Mouse (Mus musculus): ENCODE results near the gene Lingo2.

Lingo2 gene

DNA sequence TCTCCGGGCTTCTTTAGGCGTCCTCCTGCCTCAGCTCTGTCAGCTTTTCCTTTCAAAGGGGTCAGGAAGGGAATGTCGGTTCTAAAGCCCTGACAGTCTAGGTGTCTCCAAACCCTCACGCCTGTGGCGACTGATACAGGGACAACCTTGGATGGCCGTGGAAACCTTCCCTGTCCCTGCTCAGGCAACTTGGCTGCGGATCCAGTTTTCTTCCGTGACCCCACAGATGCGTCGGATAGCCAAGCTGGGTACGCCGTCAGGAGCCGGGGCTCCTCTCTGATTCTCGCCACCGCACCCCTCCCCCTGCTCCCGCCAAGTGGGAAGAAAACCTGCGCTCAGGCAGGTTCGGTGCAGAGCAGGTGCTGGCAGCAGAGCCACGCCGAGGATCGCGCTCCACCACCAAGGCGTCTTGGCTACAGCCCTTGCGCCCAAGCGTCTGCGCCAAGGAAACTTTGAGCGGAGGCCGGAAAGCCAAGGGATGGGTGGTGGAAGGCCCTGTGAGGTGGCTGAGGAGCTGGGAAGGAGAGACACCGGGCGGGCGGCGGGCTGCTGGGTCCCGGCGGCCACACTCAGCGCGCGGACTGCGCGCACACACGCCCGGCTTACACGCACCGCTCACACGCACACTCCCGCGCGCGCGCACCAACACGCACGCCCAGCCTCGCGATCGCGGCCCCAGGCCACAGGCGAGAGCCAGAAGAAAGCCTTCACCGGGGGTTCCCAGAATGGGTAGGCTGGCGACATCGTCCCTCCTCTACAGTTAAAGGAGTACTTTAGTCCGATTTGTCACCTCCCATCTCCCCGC is at the start of gene Lingo2:
TSS of gene Lingo2 (minus strand) at position 598 of the 805 bp plus-strand sequence.
- no peak for DNase-seq (ENCODE audit: low spot score in 2 of 2)

DNA sequence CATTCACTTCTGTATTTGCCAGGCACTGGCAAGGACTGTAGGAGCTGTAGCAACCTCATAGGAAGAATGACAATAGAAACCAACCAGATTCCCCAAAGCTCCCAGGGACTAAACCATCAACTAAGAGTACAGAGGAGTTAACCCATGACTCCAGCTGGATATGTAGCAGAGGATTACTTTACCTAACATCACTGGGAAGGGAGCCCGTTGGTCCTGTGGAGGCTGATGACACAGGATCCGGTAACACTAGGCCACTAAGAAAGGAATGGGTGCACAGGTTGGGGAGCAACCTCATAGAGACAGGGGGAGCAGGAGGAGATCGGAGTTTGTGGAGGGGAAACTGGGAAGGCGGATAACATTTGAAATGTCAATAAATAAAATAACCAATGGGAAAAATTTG is 21.8 kb upstream of the Lingo2 start:
- no peak for DNase-seq (ENCODE audit: low spot score in 2 of 2)

DNA sequence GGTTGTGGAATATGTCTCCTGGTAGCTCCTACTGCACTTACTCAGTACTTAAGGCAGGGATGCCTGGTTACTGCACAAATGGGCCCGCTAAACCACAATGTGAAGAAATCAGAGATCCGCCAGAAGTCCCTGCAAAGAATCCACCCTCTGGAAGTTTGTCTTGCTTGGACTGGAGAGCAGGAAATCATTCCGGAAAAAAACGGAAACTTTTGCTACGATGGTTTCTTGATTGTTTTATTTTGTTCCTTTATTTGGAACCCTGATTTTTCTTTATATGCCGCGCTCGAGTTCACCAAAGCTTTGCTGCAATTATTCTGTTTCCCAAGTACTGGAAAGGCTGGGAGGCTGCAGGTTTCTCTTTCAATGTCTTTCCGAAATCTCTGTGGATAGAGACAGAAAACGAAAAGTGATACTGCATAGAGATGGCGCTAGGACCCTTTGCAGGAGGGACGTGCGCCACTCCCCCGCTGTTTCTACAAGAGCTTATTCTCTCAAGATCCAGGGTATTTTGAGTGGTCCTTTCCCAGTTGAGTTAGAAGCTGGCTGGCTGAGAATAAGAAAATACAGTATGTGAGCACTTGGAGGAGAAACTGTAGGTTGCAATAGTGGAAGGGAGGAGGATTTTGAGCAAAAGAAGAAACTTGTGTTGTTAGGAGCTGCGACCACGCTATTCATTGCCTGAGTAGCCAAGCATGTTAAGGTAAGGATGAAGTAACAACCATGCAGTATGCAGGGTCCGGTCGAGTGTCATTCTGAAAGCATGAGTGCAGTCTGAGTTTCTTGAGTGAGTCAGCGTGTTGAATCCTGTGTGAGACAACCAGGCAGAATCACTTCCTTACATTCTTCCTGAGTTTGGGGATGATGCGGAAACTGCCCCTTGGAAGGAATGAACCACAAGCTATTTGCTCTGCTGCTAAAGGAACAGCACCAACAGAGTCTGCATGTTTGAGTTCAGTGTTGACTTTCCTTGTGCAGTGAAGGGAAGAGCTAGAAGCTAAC is 1.2 kb upstream of the Lingo2 start:
- no peak for DNase-seq (ENCODE audit: low spot score in 2 of 2)

DNA sequence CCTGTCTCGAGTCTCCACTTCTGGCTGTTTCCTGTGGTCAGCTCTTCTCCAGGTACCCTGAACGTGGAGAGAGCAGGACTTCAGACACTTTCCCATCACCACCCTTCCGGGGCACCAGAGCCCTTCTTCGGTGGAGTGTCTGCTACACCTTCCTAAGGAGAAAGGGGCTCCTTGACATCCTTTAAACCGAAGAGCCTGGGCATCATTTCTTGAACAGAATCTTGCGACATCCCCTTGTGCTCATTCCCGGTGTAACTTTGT is 338 bp upstream of the Lingo2 start:
- no peak for DNase-seq (ENCODE audit: low spot score in 2 of 2)

DNA sequence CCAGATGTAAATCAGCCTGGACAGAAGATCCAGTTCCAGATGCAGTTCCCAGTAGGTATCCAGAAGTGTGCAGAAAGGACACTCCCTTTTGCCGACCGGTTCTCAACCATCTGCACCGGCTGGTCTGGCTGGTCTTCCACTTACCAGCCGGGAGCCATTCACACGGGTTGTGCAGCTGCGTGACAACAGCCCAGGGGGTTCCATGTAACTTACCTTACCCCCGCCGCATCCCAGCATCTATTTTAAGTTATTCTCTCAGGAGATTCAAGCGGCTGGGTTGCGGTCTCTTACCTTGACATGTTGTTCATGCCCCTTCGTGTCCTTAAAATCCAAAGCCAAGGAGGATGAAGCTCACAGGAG is 777 bp downstream of the Lingo2 start:
- no peak for DNase-seq (ENCODE audit: low spot score in 2 of 2)

DNA sequence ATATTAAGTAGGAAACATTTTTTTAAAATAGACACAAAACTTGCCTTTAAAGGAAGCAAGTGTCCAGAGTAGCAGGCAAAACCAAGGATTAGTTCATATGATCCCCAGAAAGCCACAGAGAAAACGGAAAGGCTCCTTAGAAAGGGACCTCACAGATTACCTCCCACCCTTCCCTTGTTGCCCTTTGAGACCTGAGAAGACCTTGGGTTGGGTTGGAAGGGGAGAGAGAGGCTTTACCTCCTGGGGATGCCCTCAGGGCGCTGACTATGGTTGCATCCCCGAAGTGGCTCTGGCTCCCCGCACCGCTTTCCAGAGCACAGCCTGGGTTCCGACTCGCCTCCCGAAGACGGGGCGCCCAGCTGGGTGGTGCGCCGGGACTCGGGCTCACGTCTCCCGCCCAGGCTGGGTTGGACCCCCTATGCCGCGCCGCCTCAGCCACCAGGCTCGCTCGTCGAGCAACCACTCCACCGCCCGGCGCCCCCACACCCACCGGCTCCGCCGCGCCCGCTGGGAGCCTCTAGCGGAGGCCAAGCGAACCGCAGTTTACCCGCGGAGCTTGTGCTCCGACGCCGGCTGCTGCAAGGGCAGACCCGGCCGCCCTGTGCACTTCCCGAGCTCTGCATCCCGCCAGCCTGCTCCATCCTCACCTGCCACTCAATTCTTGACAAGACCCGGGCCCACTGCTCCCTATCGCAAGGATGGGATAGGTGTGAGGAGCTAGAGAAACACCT is 1.4 kb downstream of the Lingo2 start:
- no peak for DNase-seq (ENCODE audit: low spot score in 2 of 2)

DNA sequence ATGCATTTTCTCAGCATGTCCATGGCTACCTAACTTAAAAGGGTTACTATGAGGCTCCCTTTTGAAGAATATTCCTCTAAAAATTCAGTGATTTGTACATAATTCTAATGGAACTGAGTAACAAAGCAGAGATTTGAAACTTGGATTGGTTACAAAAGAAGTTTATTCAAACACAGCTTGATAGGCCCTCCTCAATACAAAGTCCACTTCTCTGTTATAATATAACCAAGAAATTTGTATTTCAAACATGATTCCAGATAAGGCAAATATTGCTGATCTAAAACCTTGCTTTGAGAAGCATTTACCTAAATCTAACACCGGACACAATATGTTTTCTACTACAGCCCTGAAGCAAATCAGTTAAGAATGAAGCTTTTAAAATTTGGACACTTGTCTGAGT is 60.7 kb downstream of the Lingo2 start:
- no peak for DNase-seq (ENCODE audit: low spot score in 2 of 2)

DNA sequence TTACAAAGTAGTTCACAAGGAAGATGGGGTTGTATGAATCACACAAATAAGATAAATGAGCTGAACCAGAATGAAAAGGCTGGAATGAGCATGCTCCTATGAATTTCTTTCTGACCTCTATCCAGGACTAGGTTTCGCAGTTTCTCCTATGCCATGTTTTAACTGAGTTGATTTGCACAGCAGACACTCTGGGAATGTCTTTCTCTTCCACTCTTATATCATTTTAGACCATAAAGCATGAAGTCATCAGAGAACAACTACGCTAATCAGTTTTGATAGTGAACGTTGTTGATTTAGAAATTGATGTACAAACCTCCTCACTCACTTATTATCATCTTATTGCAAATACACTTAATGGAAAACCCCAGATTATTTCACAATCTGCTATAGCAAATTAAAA is 61.2 kb downstream of the Lingo2 start:
- DNase-seq (ENCODE audit: low spot score in 2 of 2): no peak

DNA sequence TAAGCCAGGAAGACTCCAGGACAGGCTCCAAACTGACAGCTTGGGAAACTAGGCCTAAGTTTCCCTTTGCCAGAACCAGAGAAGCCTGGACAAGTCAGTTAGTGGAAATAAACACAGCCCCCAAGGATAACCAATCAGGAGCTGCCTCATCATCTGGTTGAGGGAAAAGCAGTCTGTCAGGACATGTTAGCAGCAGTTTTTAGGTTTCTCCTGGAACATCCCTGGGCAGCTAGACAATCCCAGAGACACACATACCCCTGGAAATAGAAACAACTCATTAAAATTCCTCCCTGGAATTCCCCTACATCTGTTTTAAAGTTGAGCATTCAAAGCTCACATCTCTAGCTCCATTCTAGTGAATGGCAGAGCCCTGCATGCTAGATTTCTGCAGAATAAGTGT is 76.8 kb downstream of the Lingo2 start:
- no peak for DNase-seq (ENCODE audit: low spot score in 2 of 2)

DNA sequence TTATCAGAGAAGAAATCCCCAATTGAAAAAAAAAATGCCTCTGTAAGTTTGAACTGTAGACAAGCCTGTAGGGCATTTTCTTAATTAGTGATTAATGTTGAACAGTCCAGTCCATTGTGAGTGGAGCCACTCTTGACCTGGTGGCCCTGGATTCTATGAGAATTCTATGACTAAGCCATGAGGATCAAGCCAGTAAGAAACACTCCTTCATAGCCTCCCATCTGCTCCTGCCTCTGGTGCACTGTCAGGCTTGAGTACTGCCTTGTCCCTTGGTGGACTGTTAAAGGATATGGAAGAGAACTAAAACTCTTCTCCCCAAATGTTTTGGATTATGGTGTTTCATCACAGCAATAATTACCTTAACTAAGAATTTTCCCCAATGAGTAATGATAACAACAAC is 126.6 kb downstream of the Lingo2 start:
- no peak for DNase-seq (ENCODE audit: low spot score in 2 of 2)

DNA sequence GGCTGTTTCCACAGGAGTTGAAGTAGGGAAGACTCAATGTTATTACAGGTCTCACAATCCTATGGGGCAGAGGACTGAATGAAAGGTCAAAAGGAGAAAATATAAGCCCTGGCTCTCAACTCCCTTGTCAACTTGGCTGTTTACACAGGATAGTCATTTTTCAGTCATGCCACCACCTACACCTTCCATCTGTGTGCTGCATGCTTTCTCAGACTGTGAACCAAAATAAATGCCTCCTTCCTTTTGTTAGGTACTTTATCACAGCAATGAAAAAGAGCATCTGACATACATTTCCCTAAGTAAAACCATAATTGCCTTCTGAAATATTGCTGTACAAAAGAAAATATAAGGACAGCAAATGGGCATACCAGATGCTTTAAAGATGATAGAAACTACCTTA is 129.6 kb downstream of the Lingo2 start:
- DNase-seq (ENCODE audit: low spot score in 2 of 2): no peak

DNA sequence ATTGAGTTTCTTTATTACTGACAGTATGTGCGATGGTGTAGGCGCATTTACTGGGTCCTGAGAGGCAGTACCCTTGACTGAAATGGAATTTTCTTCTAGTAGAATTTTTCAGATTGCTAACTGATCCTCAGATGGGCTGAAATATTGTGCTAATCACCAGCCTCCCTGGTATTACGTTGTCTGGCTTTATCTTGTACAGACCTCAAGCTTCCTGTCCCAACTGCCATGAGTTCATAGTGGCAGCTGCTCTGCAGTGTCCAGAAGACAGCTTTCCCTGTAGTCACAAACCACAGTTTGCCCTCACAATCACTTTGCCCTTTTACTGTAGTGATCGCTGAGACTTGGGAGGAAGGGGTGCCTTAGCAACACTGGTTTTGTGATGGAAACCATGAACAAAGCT is 176.5 kb downstream of the Lingo2 start:
- no peak for DNase-seq (ENCODE audit: low spot score in 2 of 2)

DNA sequence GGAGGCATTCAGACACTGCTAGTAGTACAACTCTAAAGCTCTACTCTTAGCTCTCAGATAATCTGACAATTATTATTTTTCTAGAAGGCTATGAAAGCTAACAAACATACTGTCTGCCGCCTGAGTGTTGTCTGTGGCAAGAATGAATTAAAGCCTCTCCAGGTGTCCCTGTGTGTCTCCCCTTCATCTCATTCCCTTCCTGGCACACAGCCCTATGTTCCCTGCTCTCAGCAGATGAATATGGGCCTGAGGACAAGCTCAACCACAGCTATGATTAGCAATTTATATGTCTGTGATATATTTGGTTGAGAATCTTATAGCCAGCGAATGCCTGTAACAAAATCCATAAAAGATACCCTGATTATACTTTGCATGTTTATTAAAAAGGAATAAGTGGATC is 220.9 kb downstream of the Lingo2 start:
- DNase-seq (ENCODE audit: low spot score in 2 of 2): no peak

DNA sequence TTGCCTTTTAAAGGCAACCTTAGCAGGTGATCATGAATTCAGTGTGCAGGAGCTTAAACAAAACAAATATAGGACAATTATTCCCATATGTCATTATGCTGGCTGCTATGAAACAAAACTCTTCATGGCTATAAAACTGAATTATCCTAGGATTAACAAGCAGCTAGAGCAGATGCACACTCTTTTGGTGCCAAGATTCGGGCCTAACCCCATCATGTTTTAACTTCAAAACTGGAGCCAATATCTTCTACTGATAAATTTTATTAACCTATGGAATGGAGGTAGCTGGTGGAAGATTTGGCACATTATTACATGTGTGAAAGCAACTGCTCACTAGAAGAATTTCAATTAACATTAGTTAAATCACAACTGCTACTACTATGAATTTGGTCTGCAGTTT is 235.1 kb downstream of the Lingo2 start:
- no peak for DNase-seq (ENCODE audit: low spot score in 2 of 2)

DNA sequence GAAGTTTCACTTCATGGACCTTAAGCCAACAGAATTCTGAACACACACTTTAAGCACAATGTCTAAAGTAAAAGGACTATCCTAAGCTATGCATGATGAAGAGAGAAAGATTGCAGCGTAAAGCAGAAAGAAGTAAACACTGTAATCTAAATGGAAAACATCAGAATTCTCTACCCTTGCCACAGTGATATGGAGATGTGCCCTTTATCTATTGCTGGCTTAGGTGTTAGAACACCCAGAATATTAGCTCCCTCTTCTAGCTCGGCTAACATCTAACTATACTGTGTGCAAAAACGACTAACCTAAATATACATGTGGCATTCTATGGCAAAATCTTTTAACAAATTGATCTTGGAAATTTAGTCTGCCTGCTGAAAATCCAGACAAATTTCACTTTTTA is 252.7 kb downstream of the Lingo2 start:
- DNase-seq (ENCODE audit: low spot score in 2 of 2): no peak

DNA sequence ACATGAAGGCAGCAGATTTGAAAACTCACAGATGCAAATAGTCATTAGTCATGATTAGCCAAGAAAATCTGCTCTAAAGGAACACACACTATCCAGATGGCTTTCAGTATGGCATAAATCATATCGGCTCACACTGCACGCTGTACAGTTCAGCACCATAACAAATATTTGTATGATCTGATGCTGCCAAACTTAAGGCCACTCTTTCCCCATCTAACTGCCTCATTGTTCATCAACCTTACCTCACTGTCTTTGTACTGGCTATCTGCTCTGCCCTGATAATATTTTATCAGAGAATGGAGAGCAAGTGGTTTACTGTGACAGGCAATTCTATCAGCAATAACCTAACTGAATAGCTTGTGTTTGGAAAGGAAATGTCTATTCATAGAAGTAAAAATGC is 254.7 kb downstream of the Lingo2 start:
- DNase-seq (ENCODE audit: low spot score in 2 of 2): no peak

DNA sequence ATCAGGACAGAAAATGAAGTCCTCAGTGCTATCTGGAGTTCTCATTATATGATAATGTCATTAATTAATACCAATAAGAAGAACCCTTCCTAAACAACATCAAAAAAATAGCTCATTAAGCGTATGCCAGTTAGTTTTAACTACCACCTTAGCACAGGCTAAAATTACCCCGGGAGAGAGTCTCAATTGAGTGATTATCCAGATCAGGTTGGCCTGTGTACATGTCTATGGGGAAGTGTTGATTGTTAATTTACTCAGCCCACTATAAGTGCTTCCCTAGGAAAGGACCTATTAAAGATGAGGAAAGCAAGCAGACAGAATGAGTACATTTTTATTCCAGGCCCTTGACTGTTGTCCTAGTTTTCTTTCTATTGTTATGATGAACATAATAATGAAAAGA is 291.6 kb downstream of the Lingo2 start:
- DNase-seq (ENCODE audit: low spot score in 2 of 2): no peak

DNA sequence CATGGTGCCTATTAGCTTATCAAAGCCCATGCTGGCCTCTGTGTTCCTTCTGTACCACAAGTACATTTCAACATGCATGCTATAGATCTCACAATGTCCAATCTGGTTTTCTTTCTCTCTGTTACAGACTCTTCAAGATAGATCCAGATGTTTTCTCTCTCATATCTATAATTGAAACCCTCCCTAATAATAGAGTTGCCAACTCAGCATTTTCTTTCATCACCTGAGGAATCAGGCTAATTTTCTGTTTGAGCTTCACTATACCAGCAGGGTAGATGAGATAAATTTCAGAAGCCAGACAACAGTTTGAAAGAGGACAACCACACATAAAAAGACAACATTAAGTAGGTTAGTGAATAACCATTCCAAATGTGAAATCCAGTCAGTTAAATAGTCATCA is 303.8 kb downstream of the Lingo2 start:
- DNase-seq (ENCODE audit: low spot score in 2 of 2): no peak

DNA sequence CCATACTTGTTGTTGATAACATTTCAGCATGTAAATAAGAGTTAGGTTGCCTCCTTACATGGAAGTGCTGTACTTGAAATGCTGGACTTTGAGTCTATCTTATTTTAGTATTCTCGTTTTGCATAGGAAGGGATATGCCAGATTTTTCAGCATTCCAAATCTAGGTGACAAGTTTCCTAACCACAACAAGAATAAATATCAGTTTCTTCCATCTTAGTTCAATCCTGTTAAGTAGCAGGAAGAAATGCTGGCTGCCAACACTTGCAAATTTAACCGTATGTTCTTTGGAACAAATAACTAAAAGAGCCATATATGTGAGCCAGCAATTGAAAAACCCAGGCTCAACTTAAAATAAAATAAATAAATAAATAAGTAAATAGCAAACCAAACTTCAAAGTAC is 315.9 kb downstream of the Lingo2 start:
- no peak for DNase-seq (ENCODE audit: low spot score in 2 of 2)

DNA sequence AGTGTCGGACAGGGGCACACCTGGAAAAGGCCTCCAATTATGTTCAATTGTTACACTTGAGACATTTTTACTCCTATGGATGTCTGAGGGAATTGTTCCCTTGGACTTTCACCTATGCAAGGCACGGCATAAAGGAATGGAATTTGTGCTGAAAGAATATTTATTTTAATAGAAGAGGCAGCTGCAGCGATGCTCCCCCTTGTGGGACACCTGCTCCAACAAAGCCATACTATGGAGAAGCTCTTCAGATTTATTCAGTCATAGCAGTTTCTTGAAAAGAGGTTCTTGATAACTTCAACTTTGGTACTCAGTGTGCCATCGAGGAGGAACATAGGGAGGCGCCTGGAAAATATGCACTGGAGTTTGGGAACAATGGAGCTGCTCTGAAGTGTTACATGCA is 374.7 kb downstream of the Lingo2 start:
- DNase-seq (ENCODE audit: low spot score in 2 of 2): no peak

DNA sequence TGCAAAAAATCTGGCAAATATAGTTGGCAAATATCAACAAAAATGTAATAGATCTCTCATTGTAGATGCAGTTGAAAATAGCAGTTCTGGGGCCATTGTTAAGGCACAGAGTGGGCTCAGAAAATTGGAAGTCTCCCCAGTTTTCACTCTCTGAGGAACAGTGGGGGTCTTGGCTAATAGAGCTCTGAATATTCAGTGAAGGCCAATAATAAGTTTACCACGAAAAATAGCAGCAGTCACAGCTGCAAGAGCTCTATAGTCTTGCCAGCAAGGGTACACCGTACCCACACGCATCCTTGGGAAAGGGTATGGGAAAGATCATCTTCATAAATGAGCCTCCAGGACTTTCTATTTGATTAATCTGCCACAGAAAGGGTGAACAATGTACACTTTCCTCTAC is 375.3 kb downstream of the Lingo2 start:
- DNase-seq (ENCODE audit: low spot score in 2 of 2): no peak

DNA sequence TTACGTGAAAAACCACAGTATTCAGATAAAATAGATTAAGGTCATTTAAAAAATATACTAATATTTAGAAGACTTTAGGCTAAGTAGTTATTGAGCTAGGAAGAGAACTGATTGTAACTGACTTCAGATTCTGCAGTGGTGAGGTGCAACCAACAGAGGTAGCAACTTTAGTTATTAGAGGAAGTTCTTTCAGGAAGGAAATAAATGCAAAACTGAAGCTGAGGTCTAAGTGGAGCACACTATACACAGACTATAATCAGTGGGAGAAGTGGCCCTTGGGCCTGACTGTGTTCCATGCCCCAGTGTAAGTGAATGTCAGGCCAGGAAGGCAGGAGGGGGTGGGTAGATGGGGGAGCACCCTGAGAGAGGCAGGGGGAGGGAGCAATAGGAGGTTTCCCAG is 385.0 kb downstream of the Lingo2 start:
- DNase-seq (ENCODE audit: low spot score in 2 of 2): no peak

DNA sequence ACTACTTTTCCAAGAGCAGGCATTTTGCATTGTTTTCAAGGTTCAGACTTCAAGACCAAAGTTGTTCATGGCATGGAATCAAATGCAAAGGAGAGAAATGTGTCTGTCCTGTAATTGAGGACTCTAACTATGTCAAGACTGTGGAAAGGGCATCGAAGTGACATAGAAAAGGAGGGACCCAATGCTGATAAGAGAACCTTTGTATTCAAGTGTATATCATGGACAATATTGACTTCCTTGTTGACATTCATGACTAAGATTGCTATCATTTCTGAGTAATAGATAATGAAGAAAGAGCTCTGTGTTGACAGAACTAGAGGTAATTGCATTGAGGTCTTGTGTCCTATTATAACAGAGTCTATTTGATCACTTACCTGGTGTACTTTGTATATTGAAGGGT is 390.6 kb downstream of the Lingo2 start:
- no peak for DNase-seq (ENCODE audit: low spot score in 2 of 2)
